Mouse (Mus musculus) erythroblast, embryonic 14.5 days (primary cell): Measurements from ENCODE around the gene Ap5b1.

Experiments
- GATA1 ChIP-seq: IDR thresholded peaks from 2 replicates; pipeline ENCODE4 v1.6.1; 2012; ENCODE audit warnings: low read length, inconsistent platforms, mixed read lengths
- TAL1 ChIP-seq: IDR thresholded peaks from 3 replicates; pipeline ENCODE4 v1.6.1; 2012; ENCODE audit warnings: low read length, inconsistent platforms, mixed read lengths

DNA sequence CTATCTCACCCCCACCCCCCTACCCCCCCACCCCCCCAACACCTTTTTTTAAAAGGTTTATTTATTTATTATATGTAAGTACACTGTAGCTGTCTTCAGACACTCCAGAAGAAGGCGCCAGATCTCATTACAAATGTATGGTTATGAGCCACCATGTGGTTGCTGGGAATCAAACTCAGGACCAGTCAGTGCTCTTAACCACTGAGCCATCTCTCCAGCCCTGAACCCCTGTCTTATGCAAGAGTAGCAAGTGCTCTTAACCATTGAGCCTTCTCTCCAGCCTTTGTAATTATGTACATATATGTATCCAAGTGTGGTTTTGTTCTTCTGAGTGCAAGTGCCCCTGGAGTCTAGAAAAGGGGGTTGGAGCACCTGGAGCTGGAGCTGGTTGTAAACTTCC, 44.1 kb downstream of the Ap5b1 start:
- no peak for TF ChIP-seq TAL1
- TF ChIP-seq GATA1 = no peak
